ENCODE assay signal across 11 mouse cellular contexts in genomic region chr3:38663023-38663422, GRCm38 (mm10).
DNase-seq lines count a peak whose midpoint lies in the region; ATAC-seq and TF ChIP-seq lines count a peak whose summit lies in the region.
"Had no signal": no experiment of that assay in that cellular context is flagged by ENCODE, and none has a peak within 500 bp of the region (broad histone marks: within the 10 kb centered on the region; RNA-seq: fewer than 3 reads in every experiment).

No protein-coding gene starts in this region.

- TF ChIP-seq CTCF in intestine, postnatal 0 days (IDR thresholded peaks at IDR 0.05; ENCODE audit: low read depth): peak; percentile 67
- TF ChIP-seq CTCF in CH12.LX (conservative IDR thresholded peaks at IDR 0.05 in 1 of 2, IDR thresholded peaks at IDR 0.05 in 1 of 2; ENCODE audit: low read depth in 2 of 2, low read length in 2 of 2): peak; percentile 41 to 56; a peak in 3 of 4 replicates

- no peak for ATAC-seq in intestine, postnatal 0 days
- ATAC-seq in intestine, embryonic 15.5 days: no peak
- ATAC-seq in megakaryocyte-erythroid progenitor cell, adult 5-6 weeks (replicated peaks; ENCODE audit: low FRiP score, low TSS enrichment, poor library complexity, severe bottlenecking): no peak

- H3K4me1 ChIP-seq in intestine, postnatal 0 days (replicated peaks; ENCODE audit: control insufficient read depth, insufficient read depth, low read length): no peaks in the 10 kb centered on the region
- no peaks in the 10 kb centered on the region for H3K4me1 ChIP-seq in intestine, embryonic 15.5 days (replicated peaks)
- no peaks in the 10 kb centered on the region for H3K4me1 ChIP-seq in CH12.LX (ENCODE audit: control insufficient read depth in 1 of 2, insufficient read depth in 2 of 2)

- peak; percentile 42 for DNase-seq in 3T3-L1 (ENCODE audit: low read depth, low spot score)
- peak; percentile 16 for DNase-seq in CH12.LX (ENCODE audit: extremely low read depth)
- DNase-seq in c-Kit-positive CD71-positive TER-119-positive erythroid progenitor cells, embryonic 14.5 days (ENCODE audit: low spot score): peak; percentile 16
- no peak for DNase-seq in right cerebral cortex, postnatal 10 days (ENCODE audit: low spot score in 2 of 2)
- DNase-seq in embryo, embryonic 9.5 days (ENCODE audit: extremely low spot score): no peak
- DNase-seq: adrenal gland, adult 8-10 months; right cerebral cortex, postnatal 4 days had no signal

- no peak overlapping the region for H3K9ac ChIP-seq in intestine, postnatal 0 days (ENCODE audit: low read depth, low read length)
- no peak overlapping the region for H3K9ac ChIP-seq in intestine, embryonic 15.5 days
- no peak overlapping the region for H3K9ac ChIP-seq in CH12.LX (ENCODE audit: insufficient read depth, low read depth)

- no peak overlapping the region for H3K4me2 ChIP-seq in intestine, postnatal 0 days (replicated peaks; ENCODE audit: low read depth)
- H3K4me2 ChIP-seq in intestine, embryonic 15.5 days (replicated peaks): no peak overlapping the region
- no peak overlapping the region for H3K4me2 ChIP-seq in CH12.LX (ENCODE audit: insufficient read depth, low read depth, poor library complexity, severe bottlenecking)

- in situ Hi-C loops in CH12.LX (cut with MboI; ENCODE audit: low pct_ligation_motif_present, low pct_unique_long_range_greater_than_20kb, low sequenced_read_pairs): no loop called here

- H3K27me3 ChIP-seq in intestine, postnatal 0 days (replicated peaks; ENCODE audit: control insufficient read depth, insufficient read depth, low read length): no peaks in the 10 kb centered on the region
- no peaks in the 10 kb centered on the region for H3K27me3 ChIP-seq in intestine, embryonic 15.5 days (replicated peaks)
- no peaks in the 10 kb centered on the region for H3K27me3 ChIP-seq in CH12.LX (replicated peaks)
- H3K27me3 ChIP-seq: midbrain, embryonic 15.5 days had no signal

- TF ChIP-seq POLR2A in CH12.LX (IDR thresholded peaks at IDR 0.05; ENCODE audit: low read depth, low read length): no peak

- no peak overlapping the region for H3K27ac ChIP-seq in intestine, postnatal 0 days (ENCODE audit: low read depth, low read length)
- H3K27ac ChIP-seq in intestine, embryonic 15.5 days: no peak overlapping the region
- no peak overlapping the region for H3K27ac ChIP-seq in CH12.LX (ENCODE audit: insufficient read depth, low read depth)

- dilution Hi-C loops in CH12.LX (cut with MboI; ENCODE audit: extremely low pct_ligation_motif_present, extremely low pct_unique_long_range_greater_than_20kb, low sequenced_read_pairs): no loop called here

- no peaks in the 10 kb centered on the region for H3K79me2 ChIP-seq in CH12.LX (replicated peaks; ENCODE audit: control insufficient read depth, extremely low read depth, insufficient read depth, poor library complexity, severe bottlenecking)

- H3K36me3 ChIP-seq in intestine, postnatal 0 days (ENCODE audit: control insufficient read depth, insufficient read depth): no peaks in the 10 kb centered on the region
- no peaks in the 10 kb centered on the region for H3K36me3 ChIP-seq in intestine, embryonic 15.5 days
- H3K36me3 ChIP-seq in CH12.LX (replicated peaks in 1 of 2; ENCODE audit: control insufficient read depth in 1 of 2, insufficient read depth in 1 of 2, low read length in 1 of 2): no peaks in the 10 kb centered on the region
- H3K36me3 ChIP-seq: midbrain, embryonic 15.5 days had no signal

- WGBS in intestine, postnatal 0 days: 69% methylated on average over 5 of the region's 5 CpGs
- 70% methylated on average over 5 of the region's 5 CpGs for WGBS in intestine, embryonic 15.5 days

- H3K9me3 ChIP-seq in intestine, postnatal 0 days (ENCODE audit: control insufficient read depth): no peaks in the 10 kb centered on the region
- H3K9me3 ChIP-seq in intestine, embryonic 15.5 days: no peaks in the 10 kb centered on the region
- H3K9me3 ChIP-seq in CH12.LX (replicated peaks; ENCODE audit: low read length): peaks cover 8% of the 10 kb centered on the region
- H3K9me3 ChIP-seq: midbrain, embryonic 15.5 days had no signal

- no peak for TF ChIP-seq EP300 in CH12.LX (IDR thresholded peaks at IDR 0.05; ENCODE audit: low read length)

- peak; percentile 36 for TF ChIP-seq RAD21 in CH12.LX (IDR thresholded peaks at IDR 0.05; ENCODE audit: low read depth, low read length)

- no peak overlapping the region for H3K4me3 ChIP-seq in intestine, postnatal 0 days (ENCODE audit: low read depth, low read length)
- no peak overlapping the region for H3K4me3 ChIP-seq in intestine, embryonic 15.5 days (replicated peaks)
- H3K4me3 ChIP-seq in CH12.LX (replicated peaks in 1 of 3; ENCODE audit: low read depth in 2 of 3, low read length in 2 of 3, poor library complexity in 1 of 3): no peak overlapping the region
- H3K4me3 ChIP-seq: midbrain, embryonic 15.5 days had no signal

TF ChIP-seq in CH12.LX, 34 proteins besides CTCF, POLR2A, EP300 and RAD21:
- peak; percentile 25; the same call in 1 of the 2 replicates for TF ChIP-seq USF1 (IDR thresholded peaks at IDR 0.05; ENCODE audit: low read depth, low read length)
- TF ChIP-seq HCFC1 (IDR thresholded peaks at IDR 0.05; ENCODE audit: low read depth, low read length): no peak
- 0 out of 2 replicates have a peak, but pooled peaks have one; percentile 45 for TF ChIP-seq MAX (IDR thresholded peaks at IDR 0.05; ENCODE audit: low read length)
- peak; percentile 30 for TF ChIP-seq SMC3 (IDR thresholded peaks at IDR 0.05; ENCODE audit: low read depth, low read length)
- peak; percentile 48 for TF ChIP-seq USF2 (conservative IDR thresholded peaks at IDR 0.05; ENCODE audit: low read depth, low read length)
- TF ChIP-seq E2F4 (IDR thresholded peaks at IDR 0.05; ENCODE audit: insufficient replicate concordance, low read depth, low read length): 0 out of 2 replicates have a peak, but pooled peaks have one; percentile 22

Comparison
In these comparisons a context has a peak if more than half of its experiments do, and no peak if none do; other contexts are left out.
1. DNase-seq: peak in 3T3-L1 (single experiment), CH12.LX (single experiment) and c-Kit-positive CD71-positive TER-119-positive erythroid progenitor cells, embryonic 14.5 days (single experiment); none in right cerebral cortex, postnatal 10 days (0 of 2) and embryo, embryonic 9.5 days (single experiment).